Mouse (Mus musculus) hindbrain, embryonic 11.5 days (tissue): ENCODE results near the gene Asna1. TPM values are rescaled to one million over a fixed set of nuclear protein-coding genes. Genes with fewer than 3 reads are reported as not detected.

ENCODE experiments used
- ATAC-seq: fragments of 200-750 bp; cut with Nextera tagmentation; 2 replicates; pipeline ENCODE4 v1.8.0; 2017; ENCODE audit warnings: mild to moderate bottlenecking, moderate TSS enrichment, moderate library complexity; ENCODE audit not compliant: low FRiP score
- DNase-seq: peaks from one replicate; pipeline ENCODE4 v3.0.0-alpha.2; 2015; ENCODE audit warnings: low spot score
- H3K27ac ChIP-seq: fragments of 300-500 bp; sonication (generic); 2 replicates; pipeline ENCODE4 v1.5.1; 2014; ENCODE audit warnings: mild to moderate bottlenecking, low read depth, low read length
- H3K27me3 ChIP-seq: fragments of 300-500 bp; sonication (generic); 2 replicates; pipeline ENCODE4 v1.6.1; 2014; ENCODE audit warnings: mild to moderate bottlenecking, low read length, moderate library complexity, mixed read lengths; ENCODE audit not compliant: control insufficient read depth, insufficient read depth
- H3K36me3 ChIP-seq: fragments of 300-500 bp; sonication (generic); 2 replicates; pipeline ENCODE4 v1.6.1; 2014; ENCODE audit warnings: mild to moderate bottlenecking, low read length, moderate library complexity, mixed read lengths; ENCODE audit not compliant: control insufficient read depth, insufficient read depth
- H3K4me1 ChIP-seq: fragments of 300-500 bp; sonication (generic); replicated peaks from 2 replicates; pipeline ENCODE4 v1.6.1; 2014; ENCODE audit warnings: low read length, mixed read lengths; ENCODE audit not compliant: control insufficient read depth, insufficient read depth
- H3K4me2 ChIP-seq: fragments of 300-500 bp; sonication (generic); replicated peaks from 2 replicates; pipeline ENCODE4 v1.6.1; 2014; ENCODE audit warnings: mild to moderate bottlenecking, low read depth, low read length
- H3K4me3 ChIP-seq: fragments of 300-500 bp; sonication (generic); 2 replicates; pipeline ENCODE4 v1.5.1; 2014; ENCODE audit warnings: low read depth, low read length
- H3K9ac ChIP-seq: fragments of 300-500 bp; sonication (generic); 2 replicates; pipeline ENCODE4 v1.6.1; 2014; ENCODE audit warnings: low read depth, low read length
- H3K9me3 ChIP-seq: fragments of 300-500 bp; sonication (generic); 2 replicates; pipeline ENCODE4 v1.6.1; 2016; ENCODE audit warnings: low read length; ENCODE audit not compliant: control insufficient read depth
- WGBS: fragments of 180-500 bp; shearing (Covaris S2); extraction: QIAGEN DNeasy Blood & Tissue Kit; methylation state at CpG from one replicate; pipeline ENCODE4 v1.1.7; 2014; 5-methylcytosine and 5-hydroxymethylcytosine counted together
- polyA plus RNA-seq: library from polyadenylated mRNA; unstranded; fragments of >200 nt; fragmentation: Nextera tagmentation; extraction: Ambion mirVana; gene quantifications from 2 replicates; pipeline ENCODE4 v1.2.1, GENCODE M21; 2014

The Asna1 gene
- polyA plus RNA-seq, 1 experiment from 2014 or later: 134 TPM

DNA sequence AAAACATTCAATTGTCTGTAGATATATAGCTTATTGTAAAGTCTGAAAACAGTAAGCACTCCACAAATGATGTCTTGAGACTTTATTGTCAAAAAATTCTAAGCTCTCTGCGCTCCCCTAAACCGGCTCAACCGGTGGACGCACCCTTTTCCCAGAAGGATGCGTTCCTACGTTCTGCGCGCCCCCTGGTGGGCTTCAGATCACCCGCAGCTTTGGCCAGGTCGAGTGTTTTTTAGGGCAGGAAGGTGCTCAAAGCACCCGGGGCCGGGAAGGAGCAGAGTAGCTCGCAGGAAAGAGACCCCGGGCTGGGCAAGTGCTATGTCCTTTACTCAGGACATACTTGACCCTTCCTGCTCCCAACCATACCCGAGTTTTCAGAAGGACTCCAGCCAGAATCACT lies 35.3 kb downstream of the Asna1 start:
- peak; percentile 71 for ATAC-seq
- Histone ChIP-seq H3K4me1 (peaks cover 13% of the 10 kb centered on the region), H3K4me3 (peak overlapping the region; percentile 52), H3K4me2 (peak overlapping the region; percentile 61), H3K27ac (no peak overlapping the region), H3K9ac (peak overlapping the region; percentile 53), H3K9me3 (no peaks in the 10 kb centered on the region), H3K36me3 (no peaks in the 10 kb centered on the region), H3K27me3 (peaks cover 17% of the 10 kb centered on the region)
- WGBS: 0% methylated on average over 15 of the region's 15 CpGs
- DNase-seq: peak; percentile 97

DNA sequence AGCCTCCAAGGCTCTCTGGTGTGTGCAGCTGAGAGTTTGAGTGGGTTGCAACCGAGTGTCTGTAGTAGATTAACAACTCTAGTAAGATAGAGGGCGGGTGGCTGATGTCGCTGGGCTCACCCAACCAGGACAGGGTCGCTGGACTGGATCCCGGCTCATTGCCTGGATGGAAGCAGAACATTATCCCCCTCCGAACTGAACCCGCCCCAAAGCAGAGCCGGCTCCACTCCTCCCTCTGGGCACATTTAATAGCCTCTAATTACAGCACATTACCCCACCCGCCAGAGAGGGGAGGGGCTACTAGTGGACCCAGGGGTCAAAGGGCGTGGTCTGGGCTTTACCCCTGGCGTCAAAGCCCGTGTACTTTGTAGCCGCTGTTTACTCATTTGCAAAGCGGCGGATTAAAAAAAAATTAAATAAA lies 35.8 kb downstream of the Asna1 start:
- Histone ChIP-seq H3K4me3 (no peak overlapping the region), H3K27me3 (peaks cover 19% of the 10 kb centered on the region), H3K4me1 (peaks cover 16% of the 10 kb centered on the region), H3K9me3 (no peaks in the 10 kb centered on the region), H3K4me2 (no peak overlapping the region), H3K27ac (no peak overlapping the region), H3K36me3 (no peaks in the 10 kb centered on the region), H3K9ac (no peak overlapping the region)
- WGBS: 18% methylated on average over 15 of the region's 15 CpGs
- no peak for ATAC-seq
- no peak for DNase-seq

DNA sequence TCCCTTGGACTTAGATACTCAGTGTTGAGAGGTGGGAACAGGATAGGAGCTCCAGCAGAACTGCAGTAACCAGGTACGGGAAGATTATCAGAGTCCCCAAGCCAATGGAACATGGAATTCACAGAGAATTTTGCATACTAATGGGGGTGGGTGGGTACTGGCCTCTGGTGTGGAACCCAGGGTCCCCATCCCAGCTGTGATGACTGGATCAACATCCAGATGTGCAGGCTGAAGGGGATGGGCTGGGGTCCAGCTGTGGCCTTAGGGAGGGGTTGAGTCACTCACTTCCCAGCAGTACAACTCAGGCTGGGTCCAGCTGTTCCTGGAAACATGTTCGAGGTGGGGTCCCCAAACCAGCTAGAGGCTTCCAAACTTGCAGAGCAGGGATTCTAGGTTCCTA lies 37.2 kb downstream of the Asna1 start:
- Histone ChIP-seq H3K27ac (no peak overlapping the region), H3K9ac (no peak overlapping the region), H3K36me3 (no peaks in the 10 kb centered on the region), H3K4me2 (no peak overlapping the region), H3K4me1 (peaks cover 16% of the 10 kb centered on the region), H3K27me3 (peaks cover 21% of the 10 kb centered on the region), H3K4me3 (no peak overlapping the region), H3K9me3 (no peaks in the 10 kb centered on the region)
- no peak for DNase-seq
- no peak for ATAC-seq
- WGBS: 69% methylated on average over 2 of the region's 2 CpGs

DNA sequence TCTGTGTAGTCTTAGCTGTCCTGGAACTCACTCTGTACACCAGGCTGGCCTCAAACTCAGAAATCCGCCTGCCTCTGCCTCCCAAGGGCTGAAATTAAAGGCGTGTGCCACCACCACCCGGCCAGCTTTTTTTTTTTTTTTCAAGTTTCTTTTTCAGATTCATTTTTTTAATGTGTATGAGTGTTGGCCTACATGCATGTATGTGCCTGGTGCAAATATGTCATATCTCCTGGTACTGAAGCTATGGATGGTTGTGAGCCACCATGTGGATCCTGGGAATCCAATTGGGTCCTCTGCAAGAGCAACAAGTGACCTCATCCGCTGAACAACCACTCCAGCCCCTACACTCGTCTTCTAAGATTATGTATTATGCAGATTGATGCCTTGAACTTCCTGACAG lies 37.7 kb downstream of the Asna1 start:
- Histone ChIP-seq H3K9ac (no peak overlapping the region), H3K4me1 (peaks cover 16% of the 10 kb centered on the region), H3K36me3 (no peaks in the 10 kb centered on the region), H3K4me3 (no peak overlapping the region), H3K9me3 (no peaks in the 10 kb centered on the region), H3K27ac (no peak overlapping the region), H3K27me3 (peaks cover 21% of the 10 kb centered on the region), H3K4me2 (no peak overlapping the region)
- DNase-seq (no peak), ATAC-seq (no peak)
- 83% methylated on average over 5 of the region's 5 CpGs for WGBS

DNA sequence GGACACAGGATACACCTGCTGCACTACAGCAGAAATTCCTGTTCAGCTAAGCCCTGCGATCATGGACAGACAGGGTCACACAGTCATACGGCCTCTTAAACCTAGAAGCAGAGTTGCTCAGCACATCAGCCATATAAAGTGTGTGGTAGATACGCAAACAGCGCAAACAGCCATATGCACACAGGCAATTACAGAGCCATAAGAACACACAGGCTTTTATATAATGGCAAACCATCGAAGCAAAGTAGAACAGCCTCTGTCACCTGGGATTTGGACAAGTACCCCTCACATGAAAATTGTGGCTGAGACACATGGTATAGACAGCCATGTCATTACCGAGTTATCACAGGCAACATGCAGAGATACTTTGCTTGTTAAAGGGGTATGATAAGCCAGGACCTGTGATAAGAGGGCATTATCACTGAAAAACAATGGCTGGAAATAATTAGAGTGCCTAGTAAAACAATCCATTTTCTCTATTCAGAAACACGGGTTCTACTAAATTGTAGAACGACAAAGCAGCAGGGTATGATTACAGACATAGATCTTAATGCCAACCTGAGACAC lies 38.6 kb downstream of the Asna1 start:
- peaks cover 16% of the 10 kb centered on the region for H3K4me1 ChIP-seq
- H3K4me3 ChIP-seq: peak overlapping the region; percentile 42
- ATAC-seq (no peak), DNase-seq (no peak)
- no peaks in the 10 kb centered on the region for H3K36me3 ChIP-seq
- no peak overlapping the region for H3K9ac ChIP-seq
- WGBS: 44% methylated on average over 8 of the region's 8 CpGs
- H3K27ac ChIP-seq: no peak overlapping the region
- peak overlapping the region; percentile 88 for H3K4me2 ChIP-seq
- no peaks in the 10 kb centered on the region for H3K9me3 ChIP-seq
- peaks cover 23% of the 10 kb centered on the region for H3K27me3 ChIP-seq

DNA sequence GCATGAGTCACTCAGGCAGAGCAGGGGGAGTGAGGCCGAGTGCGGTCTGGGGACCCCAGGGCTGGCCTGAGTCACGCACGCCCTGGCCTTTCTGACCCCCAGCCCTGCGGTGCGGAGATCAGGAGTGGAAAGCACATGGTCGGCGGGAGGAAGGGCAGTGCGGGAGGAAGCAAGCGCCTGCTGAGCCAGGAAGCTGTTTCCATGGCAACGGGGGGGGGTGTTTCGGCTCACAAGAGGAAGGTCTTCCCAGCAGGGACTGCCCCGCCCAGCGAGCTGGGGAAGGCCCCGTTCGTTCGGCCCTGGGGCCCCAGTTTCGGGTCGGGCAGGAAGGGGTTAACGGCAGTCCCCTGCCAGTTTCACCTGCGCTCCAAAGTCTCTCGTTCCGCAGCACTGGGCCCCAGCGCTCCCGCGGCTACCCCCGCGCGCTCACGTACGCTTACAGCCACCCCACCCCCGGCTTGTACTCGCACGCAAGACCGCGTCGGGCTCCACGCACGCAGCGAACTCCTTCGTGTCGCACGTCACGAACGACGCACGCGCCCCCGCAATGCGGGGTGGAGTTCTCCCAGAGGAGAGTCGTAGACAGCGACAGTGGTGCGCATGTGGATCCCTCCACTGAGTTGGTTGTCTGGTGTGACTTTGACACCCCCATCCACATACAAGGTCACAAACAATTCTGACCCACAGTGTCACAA lies 39.2 kb downstream of the Asna1 start:
- DNase-seq (peak; percentile 82), ATAC-seq (peak; percentile 21; the same call in 1 of the 2 replicates)
- Histone ChIP-seq H3K36me3 (no peaks in the 10 kb centered on the region), H3K27ac (no peak overlapping the region), H3K27me3 (peaks cover 27% of the 10 kb centered on the region), H3K4me1 (peaks cover 19% of the 10 kb centered on the region), H3K9me3 (no peaks in the 10 kb centered on the region), H3K9ac (peak overlapping the region; percentile 52), H3K4me2 (peak overlapping the region; percentile 88), H3K4me3 (peak overlapping the region; percentile 42)
- WGBS: under 1% methylated on average over 53 of the region's 53 CpGs

DNA sequence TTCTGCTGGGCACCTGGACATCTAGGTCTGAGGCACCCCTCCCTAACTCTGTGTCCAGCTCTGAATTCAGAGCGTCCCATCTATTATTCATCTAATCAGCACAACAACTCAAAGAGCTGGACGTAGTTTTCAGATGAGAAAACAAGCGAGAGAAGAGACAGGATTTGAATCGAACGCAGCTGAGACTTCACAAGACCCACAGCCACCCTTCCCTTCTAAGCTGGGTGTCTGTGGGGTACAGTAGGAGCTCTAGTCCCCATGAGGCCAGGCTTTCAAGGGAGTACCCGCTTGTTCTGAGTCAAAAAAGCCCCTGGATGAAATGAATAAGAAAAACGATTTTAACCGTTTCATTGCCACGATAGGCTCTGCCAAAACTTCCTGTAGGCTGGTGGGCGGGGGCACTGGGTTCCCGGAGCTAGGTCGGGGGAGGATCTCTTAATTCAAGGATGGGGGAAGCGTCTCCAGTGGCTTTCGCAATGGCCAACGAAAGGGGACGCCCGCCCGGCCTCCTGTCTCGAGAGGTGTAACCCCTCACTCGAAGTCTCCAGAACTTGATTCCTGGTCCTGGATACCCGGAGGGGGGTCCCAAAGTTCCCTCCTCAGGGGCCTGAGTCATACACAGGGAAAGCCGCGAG lies 39.9 kb downstream of the Asna1 start:
- peak overlapping the region; percentile 52 for H3K9ac ChIP-seq
- H3K4me1 ChIP-seq: peaks cover 18% of the 10 kb centered on the region
- no peaks in the 10 kb centered on the region for H3K9me3 ChIP-seq
- H3K27me3 ChIP-seq: peaks cover 33% of the 10 kb centered on the region
- no peaks in the 10 kb centered on the region for H3K36me3 ChIP-seq
- ATAC-seq (no peak), DNase-seq (peak; percentile 34)
- H3K27ac ChIP-seq: 0 out of 2 replicates have a peak overlapping the region, but pooled peaks have one; percentile 11
- peak overlapping the region; percentile 42 for H3K4me3 ChIP-seq
- H3K4me2 ChIP-seq: peak overlapping the region; percentile 88
- under 1% methylated on average over 23 of the region's 23 CpGs for WGBS

DNA sequence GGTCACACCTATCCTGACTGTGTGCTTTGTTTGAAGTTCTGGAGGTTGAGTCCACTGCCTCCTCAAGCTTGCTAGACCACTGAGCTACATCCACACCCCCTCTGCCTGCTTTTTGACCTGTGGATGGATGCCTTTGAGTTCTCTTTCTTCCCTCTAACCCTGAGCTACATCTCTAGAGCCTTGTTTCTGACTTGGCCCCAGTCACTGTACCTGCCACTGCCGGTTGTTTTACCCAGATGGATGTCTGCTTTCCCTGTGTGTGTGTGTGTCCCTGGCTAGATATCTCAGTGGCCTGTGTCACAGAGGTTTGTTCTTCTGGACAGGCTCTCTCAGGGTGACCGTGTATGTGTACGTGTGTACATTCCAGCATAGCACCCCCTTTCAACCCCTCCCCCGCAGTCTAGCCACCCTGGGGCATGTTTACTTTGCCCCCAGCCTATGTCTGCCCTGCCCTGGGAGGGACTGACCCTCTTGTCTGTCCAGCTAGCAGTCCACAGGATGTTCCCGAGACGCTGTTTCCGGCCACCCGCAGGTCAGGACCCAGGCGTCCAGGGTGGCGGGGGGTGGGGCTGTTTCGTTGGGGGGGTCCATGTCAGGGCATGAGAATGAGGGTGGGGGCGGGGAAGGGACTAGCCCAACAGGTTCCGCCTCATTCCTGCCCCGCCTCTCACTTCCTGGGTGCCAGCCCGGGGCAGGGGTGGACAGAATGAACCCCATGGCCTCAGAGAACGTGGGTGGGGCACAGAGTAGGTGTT lies 40.6 kb downstream of the Asna1 start:
- peaks cover 22% of the 10 kb centered on the region for H3K4me1 ChIP-seq
- no peaks in the 10 kb centered on the region for H3K9me3 ChIP-seq
- peak overlapping the region; percentile 88 for H3K4me2 ChIP-seq
- H3K9ac ChIP-seq: peak overlapping the region; percentile 52; the same call in 1 of the 2 replicates
- no peak overlapping the region for H3K4me3 ChIP-seq
- H3K27ac ChIP-seq: no peak overlapping the region
- DNase-seq (no peak), ATAC-seq (no peak)
- H3K36me3 ChIP-seq: no peaks in the 10 kb centered on the region
- H3K27me3 ChIP-seq: peaks cover 37% of the 10 kb centered on the region
- WGBS: 10% methylated on average over 15 of the region's 16 CpGs
